Mouse (Mus musculus) layer of hippocampus, postnatal 10 days (tissue): ENCODE measurements around the gene Sufu. TPM values are rescaled to one million over a fixed set of nuclear protein-coding genes. Genes with fewer than 3 reads are reported as not detected.

Experiments used
- DNase-seq, 2 experiments: peaks; one replicate each; pipeline ENCODE4 v3.0.0; 2021; ENCODE audit warnings: low spot score in 2 of 2
- total RNA-seq, 2 experiments: library from RNA; stranded (reverse); gene quantifications; 2 replicates each; pipeline ENCODE4 v1.2.3; 2021

Sufu gene
- total RNA-seq, 2 experiments from 2014 or later: 20.8 to 21.9 TPM

GRCm38 (mm10) chr19:46529601-46530448, 133.1 kb downstream of the Sufu start:
- no peak for DNase-seq

GRCm38 (mm10) chr19:46530449-46530990, 133.8 kb downstream of the Sufu start:
- no peak for DNase-seq

- no peak for DNase-seq
Measured at GRCm38 (mm10) chr19:46531071-46532030, 134.7 kb downstream of the Sufu start.

- DNase-seq: no peak
Measured at GRCm38 (mm10) chr19:46532031-46532688, 135.5 kb downstream of the Sufu start.

- DNase-seq: no peak
Measured at GRCm38 (mm10) chr19:46533066-46533465, 136.4 kb downstream of the Sufu start.

GRCm38 (mm10) chr19:46533525-46533924, 136.8 kb downstream of the Sufu start:
- no peak for DNase-seq

GRCm38 (mm10) chr19:46534542-46535098, 137.9 kb downstream of the Sufu start:
- DNase-seq: no peak

- DNase-seq: no peak
Measured at GRCm38 (mm10) chr19:46537357-46537756, 140.7 kb downstream of the Sufu start.

GRCm38 (mm10) chr19:46538213-46538612, 141.5 kb downstream of the Sufu start:
- DNase-seq: no peak

Other genes with a start within 250 kb of the Sufu start
- not detected for gene Pitx3, start 248.6 kb upstream of the Sufu start, total RNA-seq
- gene Gbf1, start 244.4 kb upstream of the Sufu start, total RNA-seq: 10 to 100 TPM; 81.1 to 98.1 TPM
- gene Nfkb2, start 92.6 kb upstream of the Sufu start, total RNA-seq: 1 to 10 TPM; 3.1 to 3.2 TPM
- gene Psd, start 69.7 kb upstream of the Sufu start, total RNA-seq: 100 to 1,000 TPM; 686 to 714 TPM
- 10 to 100 TPM; 30.2 to 33.6 TPM for gene Fbxl15, start 68.7 kb upstream of the Sufu start, total RNA-seq
- 100 to 1,000 TPM; 173 to 178 TPM for gene Cuedc2, start 58.2 kb upstream of the Sufu start, total RNA-seq
- 10 to 100 TPM; 24.4 to 26.4 TPM for gene Mfsd13a, start 55.8 kb upstream of the Sufu start, total RNA-seq
- gene 2310034G01Rik, start 46.6 kb upstream of the Sufu start, total RNA-seq: 1 to 10 TPM in 1 of 2 experiments, under 1 TPM in 1; 0.89 to 1.3 TPM
- 100 to 1,000 TPM; 233 to 238 TPM for gene Actr1a, start 1.1 kb upstream of the Sufu start, total RNA-seq
- gene Trim8, start 104.8 kb downstream of the Sufu start, total RNA-seq: 100 to 1,000 TPM; 108 to 111 TPM
- 100 to 1,000 TPM; 133 to 138 TPM for gene Arl3, start 176.3 kb downstream of the Sufu start, total RNA-seq
- 1 to 10 TPM; 8.5 to 9.9 TPM for gene Sfxn2, start 176.5 kb downstream of the Sufu start, total RNA-seq
- 10 to 100 TPM; 32.5 to 39.0 TPM for gene Wbp1l, start 202.2 kb downstream of the Sufu start, total RNA-seq